Mouse (Mus musculus): Measurements from ENCODE around the gene Hivep2.

Hivep2 gene

GRCm38 (mm10) chr10:14047661-14048060 lies 81.8 kb downstream of the Hivep2 start:
- DNase-seq (ENCODE audit: low spot score in 2 of 2), result no peak

GRCm38 (mm10) chr10:14048322-14048915 lies 82.5 kb downstream of the Hivep2 start:
- no peak for DNase-seq (ENCODE audit: low spot score in 2 of 2)

- no peak for DNase-seq (ENCODE audit: low spot score in 2 of 2)
Measured at GRCm38 (mm10) chr10:14048916-14049445, 83.1 kb downstream of the Hivep2 start.

- no peak for DNase-seq (ENCODE audit: low spot score in 2 of 2)
Measured at GRCm38 (mm10) chr10:14049686-14050085, 83.8 kb downstream of the Hivep2 start.

GRCm38 (mm10) chr10:14050586-14050985 lies 84.7 kb downstream of the Hivep2 start:
- DNase-seq (ENCODE audit: low spot score in 2 of 2), result no peak

GRCm38 (mm10) chr10:14052109-14052689 lies 86.3 kb downstream of the Hivep2 start:
- no peak for DNase-seq (ENCODE audit: low spot score in 2 of 2)

GRCm38 (mm10) chr10:14054860-14055259 lies 89.0 kb downstream of the Hivep2 start:
- no peak for DNase-seq (ENCODE audit: low spot score in 2 of 2)

GRCm38 (mm10) chr10:14055533-14055981 lies 89.7 kb downstream of the Hivep2 start:
- no peak for DNase-seq (ENCODE audit: low spot score in 2 of 2)

GRCm38 (mm10) chr10:14056057-14056456 lies 90.2 kb downstream of the Hivep2 start:
- no peak for DNase-seq (ENCODE audit: low spot score in 2 of 2)

GRCm38 (mm10) chr10:14056584-14057451 lies 90.9 kb downstream of the Hivep2 start:
- no peak for DNase-seq (ENCODE audit: low spot score in 2 of 2)

- DNase-seq (ENCODE audit: low spot score in 2 of 2), result no peak
Measured at GRCm38 (mm10) chr10:14057841-14058605, 92.1 kb downstream of the Hivep2 start.

GRCm38 (mm10) chr10:14058742-14059141 lies 92.9 kb downstream of the Hivep2 start:
- no peak for DNase-seq (ENCODE audit: low spot score in 2 of 2)

GRCm38 (mm10) chr10:14059581-14059980 lies 93.7 kb downstream of the Hivep2 start:
- DNase-seq (ENCODE audit: low spot score in 2 of 2), result no peak

- no peak for DNase-seq (ENCODE audit: low spot score in 2 of 2)
Measured at GRCm38 (mm10) chr10:14060302-14060701, 94.4 kb downstream of the Hivep2 start.

- DNase-seq (ENCODE audit: low spot score in 2 of 2), result no peak
Measured at GRCm38 (mm10) chr10:14063226-14063625, 97.4 kb downstream of the Hivep2 start.

GRCm38 (mm10) chr10:14064759-14065395 lies 99.0 kb downstream of the Hivep2 start:
- no peak for DNase-seq (ENCODE audit: low spot score in 2 of 2)

- no peak for DNase-seq (ENCODE audit: low spot score in 2 of 2)
Measured at GRCm38 (mm10) chr10:14067802-14068201, 101.9 kb downstream of the Hivep2 start.

- no peak for DNase-seq (ENCODE audit: low spot score in 2 of 2)
Measured at GRCm38 (mm10) chr10:14070498-14071079, 104.7 kb downstream of the Hivep2 start.

GRCm38 (mm10) chr10:14072504-14072903 lies 106.6 kb downstream of the Hivep2 start:
- no peak for DNase-seq (ENCODE audit: low spot score in 2 of 2)

- DNase-seq (ENCODE audit: low spot score in 2 of 2), result no peak
Measured at GRCm38 (mm10) chr10:14075767-14076166, 109.9 kb downstream of the Hivep2 start.

- DNase-seq (ENCODE audit: low spot score in 2 of 2), result no peak
Measured at GRCm38 (mm10) chr10:14076880-14077279, 111.0 kb downstream of the Hivep2 start.

All from frontal cortex, postnatal 36 days (tissue).